Mouse (Mus musculus) heart, postnatal 10 days (tissue): ENCODE measurements around the gene Olfr481. TPM values are rescaled to one million over a fixed set of nuclear protein-coding genes. Genes with fewer than 3 reads are reported as not detected.

Experiments
- DNase-seq, 2 experiments: peaks; one replicate each; pipeline ENCODE4 v3.0.0; 2021
- intact Hi-C: fragments of 180-260 bp; cut with DNase I; formaldehyde crosslinking; loops from one replicate; pipeline ENCODE4 v1.15.1; 2025
- total RNA-seq, 2 experiments: library from RNA; stranded (reverse); gene quantifications; 2 replicates each; pipeline ENCODE4 v1.2.3; 2021

Gene Olfr481
- not detected for total RNA-seq

DNA sequence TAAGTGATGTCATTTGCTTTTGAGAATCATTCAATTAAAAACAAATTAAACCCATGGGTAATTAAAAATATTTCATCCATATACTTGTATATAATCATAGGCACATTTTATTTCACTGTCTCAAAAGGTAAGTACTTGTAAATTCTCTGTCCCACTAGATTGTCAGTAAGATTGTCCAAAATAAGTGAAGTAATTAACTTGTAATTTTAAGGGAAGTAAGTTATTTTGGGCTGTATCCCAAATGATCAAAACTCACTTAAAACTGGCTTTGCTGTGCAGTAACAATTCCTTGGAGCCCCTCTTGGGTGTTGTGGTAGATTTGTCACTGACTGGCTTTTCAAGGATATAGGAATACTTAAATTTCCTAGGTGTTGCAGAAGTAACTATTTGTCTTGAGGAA, at the start of gene Olfr481:
Olfr481 (plus strand) TSS at position 301 of the 400 bp plus-strand sequence.
- intact Hi-C loops: no loop called here
- no peak for DNase-seq

DNA sequence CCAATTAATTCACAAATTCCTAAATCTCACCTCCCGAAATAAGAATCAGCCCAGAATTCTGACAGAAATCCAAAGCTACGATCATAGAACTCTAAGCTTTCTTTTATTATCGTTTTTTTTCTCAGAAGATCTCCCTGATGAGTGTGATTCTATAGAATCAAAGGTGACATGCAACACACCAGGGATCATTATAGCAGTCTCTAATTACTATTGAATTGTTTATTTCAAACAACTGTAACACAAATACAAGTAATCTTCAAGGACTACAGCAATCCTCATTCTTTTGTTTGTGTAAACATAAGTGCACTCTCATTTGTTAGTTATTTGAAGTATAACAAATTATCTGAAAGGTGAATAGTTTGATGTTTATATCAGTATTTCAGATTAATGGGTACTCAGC, 45.8 kb upstream of the Olfr481 start, which contains the start of gene Olfr478:
Olfr478 (minus strand) TSS at position 101 of the 400 bp plus-strand sequence.
- no peak for DNase-seq
- intact Hi-C loops: no loop called here

DNA sequence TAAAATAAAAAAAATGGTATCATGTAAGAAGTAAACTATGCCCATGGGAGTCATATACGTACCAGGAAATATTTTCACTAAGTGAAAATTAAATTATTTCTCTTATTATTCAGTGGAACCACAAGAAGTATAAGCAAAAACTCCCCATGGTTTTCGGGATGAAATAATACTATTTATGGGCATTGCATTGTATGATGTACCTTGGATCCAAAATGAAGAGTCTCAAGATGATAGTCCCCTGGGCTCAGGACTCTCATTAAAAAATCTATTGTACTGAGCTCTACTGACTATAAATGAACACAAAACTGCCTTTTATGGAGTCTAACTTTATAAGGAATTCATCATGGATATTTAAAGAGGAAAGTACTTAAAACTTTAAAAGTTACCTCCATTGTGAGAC, 29.3 kb upstream of the Olfr481 start, which contains the start of gene Olfr479:
Olfr479 (plus strand) TSS at position 301 of the 400 bp plus-strand sequence.
- intact Hi-C loops: no loop called here
- DNase-seq: no peak

DNA sequence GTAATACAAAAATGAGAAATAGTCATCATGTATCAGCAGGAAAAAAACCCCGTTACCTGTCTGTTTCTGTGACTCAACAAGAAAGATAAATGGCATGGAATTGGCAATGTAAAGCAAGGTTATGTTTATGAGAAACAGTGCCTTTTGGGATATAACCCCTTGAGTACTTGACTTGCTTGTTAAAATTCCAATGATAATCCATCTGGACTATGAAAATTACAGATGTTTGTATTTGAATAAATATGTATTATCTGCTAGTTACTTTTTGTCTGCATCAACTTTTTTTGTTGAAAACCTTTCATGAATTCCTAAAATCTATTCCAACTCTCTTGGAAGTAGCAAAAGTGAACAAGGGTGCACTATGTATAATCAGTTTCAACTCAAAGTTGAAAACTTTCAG, 12.4 kb upstream of the Olfr481 start, which contains the start of gene Olfr480:
Olfr480 (minus strand) TSS at position 101 of the 400 bp plus-strand sequence.
- intact Hi-C loops: no loop called here
- no peak for DNase-seq

GRCm38 (mm10) chr7:108097486-108097885, 17.8 kb downstream of the Olfr481 start, which contains the start of gene Olfr482:
Gene Olfr482 (minus strand): TSS chr7:108097586.
- DNase-seq: no peak
- intact Hi-C loops: no loop called here

GRCm38 (mm10) chr7:108100549-108100948, 20.9 kb downstream of the Olfr481 start, which contains the start of gene Olfr483:
Gene Olfr483 (plus strand): TSS chr7:108100849.
- no peak for DNase-seq
- intact Hi-C loops: no loop called here

DNA sequence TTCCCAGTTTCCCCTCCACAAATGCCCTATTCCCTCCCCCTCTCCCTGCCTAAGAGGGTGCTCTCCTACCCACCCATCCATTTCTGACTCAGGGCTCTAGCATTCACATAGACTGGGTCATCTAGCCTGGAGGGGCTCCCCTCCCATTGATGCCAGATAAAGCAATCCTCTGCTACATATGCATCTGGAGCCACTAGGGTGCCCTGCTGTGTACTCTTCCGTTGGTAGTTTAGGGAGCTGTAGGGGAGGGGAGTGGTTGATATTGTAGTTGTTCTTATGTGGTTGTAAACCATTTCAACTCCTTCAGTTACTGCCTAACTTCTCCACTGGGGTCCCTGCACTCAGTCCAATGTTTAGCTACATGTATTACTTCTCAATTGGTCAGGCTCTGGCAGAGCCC, 41.0 kb downstream of the Olfr481 start:
- intact Hi-C loops: no loop called here
- DNase-seq: no peak

DNA sequence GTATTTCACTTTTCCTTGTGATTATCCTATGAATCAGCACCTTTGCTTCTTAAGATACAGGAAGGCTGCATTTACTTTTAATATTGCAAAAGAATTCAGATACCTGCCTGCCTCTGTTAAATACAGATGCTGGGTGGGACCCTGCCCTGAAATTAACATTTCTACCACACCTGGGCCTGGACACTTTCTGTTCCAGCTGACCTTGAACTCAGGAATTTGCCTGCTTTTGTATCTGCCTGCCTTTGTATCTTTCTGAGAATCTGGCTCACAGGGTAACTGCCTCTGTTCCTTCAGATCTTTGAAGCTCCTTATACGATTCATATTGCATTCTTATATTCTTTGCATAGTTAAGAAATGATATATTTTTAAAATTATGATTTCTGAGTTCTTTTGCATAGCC, 41.8 kb downstream of the Olfr481 start:
- intact Hi-C loops: no loop called here
- DNase-seq: no peak

- intact Hi-C loops: no loop called here
- no peak for DNase-seq
These were observed 47.7 kb downstream of the Olfr481 start, which contains the start of gene Olfr484 for GRCm38 (mm10) chr7:108127349-108127748. Gene Olfr484 (minus strand): TSS chr7:108127449.

Other genes with a start within 250 kb of the Olfr481 start
- not detected for gene Olfr470, start 232.4 kb upstream of the Olfr481 start, total RNA-seq
- gene Olfr472, start 182.0 kb upstream of the Olfr481 start, total RNA-seq: not detected
- not detected for gene Olfr473, start 149.4 kb upstream of the Olfr481 start, total RNA-seq
- not detected for gene Olfr474, start 125.2 kb upstream of the Olfr481 start, total RNA-seq
- gene Olfr476, start 115.1 kb upstream of the Olfr481 start, total RNA-seq: not detected
- gene Olfr477, start 93.2 kb upstream of the Olfr481 start, total RNA-seq: not detected
- not detected for gene Olfr478, start 45.9 kb upstream of the Olfr481 start, total RNA-seq
- not detected for gene Olfr479, start 29.2 kb upstream of the Olfr481 start, total RNA-seq
- gene Olfr480, start 12.5 kb upstream of the Olfr481 start, total RNA-seq: not detected
- under 1 TPM; 0.82 to 0.89 TPM for gene Olfr482, start 17.7 kb downstream of the Olfr481 start, total RNA-seq
- gene Olfr483, start 21.0 kb downstream of the Olfr481 start, total RNA-seq: not detected
- not detected for gene Olfr484, start 47.6 kb downstream of the Olfr481 start, total RNA-seq
- not detected for gene Olfr485, start 80.0 kb downstream of the Olfr481 start, total RNA-seq
- not detected for gene Olfr486, start 92.9 kb downstream of the Olfr481 start, total RNA-seq
- gene Olfr487, start 134.8 kb downstream of the Olfr481 start, total RNA-seq: not detected
- not detected for gene Olfr488, start 178.5 kb downstream of the Olfr481 start, total RNA-seq
- gene Olfr490, start 209.1 kb downstream of the Olfr481 start, total RNA-seq: not detected
- gene Olfr491, start 233.6 kb downstream of the Olfr481 start, total RNA-seq: not detected
- not detected for gene Olfr492, start 243.8 kb downstream of the Olfr481 start, total RNA-seq